In the genomic region with DNA sequence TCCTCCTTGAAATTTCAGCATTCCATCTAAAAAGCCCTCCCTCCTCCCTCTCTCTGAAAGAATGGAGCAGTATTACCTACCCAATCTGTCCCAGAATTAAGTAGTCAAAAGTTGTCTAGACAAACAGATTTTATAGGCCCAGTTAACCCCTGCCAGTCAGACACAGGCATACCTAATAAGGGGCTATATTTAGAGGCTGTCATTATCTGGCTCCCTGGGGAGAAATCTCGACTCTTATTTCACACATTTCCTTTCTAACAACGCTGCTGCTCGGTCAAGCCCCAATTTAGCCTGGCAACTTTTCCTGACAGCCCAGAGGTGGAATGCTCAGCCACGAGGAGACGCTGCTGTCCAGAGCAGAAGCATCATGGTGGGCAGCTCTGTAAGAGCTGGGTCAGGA, we compare ENCODE assay signal across 1 mouse cellular context.
TF ChIP-seq lines count a peak whose summit lies in the region.

No protein-coding gene starts in this region.

TF ChIP-seq in CH12.LX, 34 proteins besides CTCF, POLR2A, EP300 and RAD21 (continued from another document):
- no peak for TF ChIP-seq MAZ (IDR thresholded peaks at IDR 0.05; ENCODE audit: low read depth, low read length)
- no peak for TF ChIP-seq USF2 (conservative IDR thresholded peaks at IDR 0.05; ENCODE audit: low read depth, low read length)
- no peak for TF ChIP-seq GABPA (IDR thresholded peaks at IDR 0.05; ENCODE audit: insufficient replicate concordance, low read depth, low read length)
